Mouse (Mus musculus) CH12.LX (cell line): Measurements from ENCODE around the gene Itsn1. TPM values are rescaled to one million over a fixed set of nuclear protein-coding genes. Genes with fewer than 3 reads are reported as not detected.

Experiments used
- DNase-seq: peaks from one replicate; pipeline ENCODE4 v3.0.0-alpha.2; 2013; ENCODE audit errors: extremely low read depth
- H3K27ac ChIP-seq: 2 replicates; pipeline ENCODE4 v1.5.1; 2012; ENCODE audit warnings: low read depth, mild to moderate bottlenecking, control low read depth, moderate library complexity; ENCODE audit not compliant: insufficient read depth
- H3K27me3 ChIP-seq: replicated peaks from 2 replicates; pipeline ENCODE3; 2012; ENCODE audit warnings: inconsistent platforms
- H3K36me3 ChIP-seq, 2 experiments: replicated peaks in 1 of 2; 2 replicates each; pipeline versions ENCODE3 to v1.6.1; 2012; ENCODE audit warnings: inconsistent platforms in 1 of 2, low read length in 1 of 2, mild to moderate bottlenecking in 1 of 2, mixed read lengths in 1 of 2, moderate library complexity in 1 of 2; ENCODE audit not compliant: control insufficient read depth in 1 of 2, insufficient read depth in 1 of 2
- H3K4me1 ChIP-seq, 2 experiments: 2 replicates each; pipeline ENCODE4 v1.6.1; 2012; ENCODE audit warnings: inconsistent platforms in 1 of 2, moderate library complexity in 1 of 2; ENCODE audit not compliant: insufficient read depth in 2 of 2, control insufficient read depth in 1 of 2
- H3K4me2 ChIP-seq: 2 replicates; pipeline ENCODE4 v1.6.1; 2012; ENCODE audit warnings: low read depth, mild to moderate bottlenecking, control low read depth; ENCODE audit not compliant: poor library complexity, insufficient read depth, severe bottlenecking
- H3K4me3 ChIP-seq, 3 experiments: fragments of 150-350 bp in 1 of 3; sonication (generic) in 1 of 3; replicated peaks in 1 of 3; 2 replicates each; pipeline versions ENCODE3 to v1.5.1; 2011 to 2012; ENCODE audit warnings: low read depth in 2 of 3, low read length in 2 of 3, mild to moderate bottlenecking in 2 of 3, moderate library complexity in 2 of 3, control low read depth in 1 of 3, improper control_type of control experiment in 1 of 3, inconsistent platforms in 1 of 3, mixed read lengths in 1 of 3; ENCODE audit not compliant: poor library complexity in 1 of 3
- H3K79me2 ChIP-seq: replicated peaks from 2 replicates; pipeline ENCODE4 v1.6.1; 2012; ENCODE audit warnings: mild to moderate bottlenecking, moderate library complexity; ENCODE audit not compliant: control insufficient read depth, poor library complexity, insufficient read depth, severe bottlenecking; ENCODE audit errors: extremely low read depth
- H3K9ac ChIP-seq: 2 replicates; pipeline ENCODE4 v1.6.1; 2012; ENCODE audit warnings: low read depth, mild to moderate bottlenecking, control low read depth, moderate library complexity; ENCODE audit not compliant: insufficient read depth
- H3K9me3 ChIP-seq: replicated peaks from 2 replicates; pipeline ENCODE3; 2012; ENCODE audit warnings: low read length, inconsistent platforms, mixed read lengths
- BHLHE40 ChIP-seq: IDR thresholded peaks from 2 replicates; pipeline ENCODE4 v1.6.1; 2011; ENCODE audit warnings: mild to moderate bottlenecking, low read depth, low read length, improper control_type of control experiment
- CTCF ChIP-seq, 2 experiments: IDR thresholded peaks in 1 of 2; conservative IDR thresholded peaks in 1 of 2; 2 replicates each; pipeline ENCODE4 v1.5.1; 2011 to 2012; ENCODE audit warnings: low read depth in 2 of 2, low read length in 2 of 2, improper control_type of control experiment in 1 of 2, inconsistent platforms in 1 of 2, mild to moderate bottlenecking in 1 of 2, moderate library complexity in 1 of 2
- E2F4 ChIP-seq: IDR thresholded peaks from 2 replicates; pipeline ENCODE4 v1.6.1; 2011; ENCODE audit warnings: low read depth, low read length, improper control_type of control experiment; ENCODE audit not compliant: insufficient replicate concordance
- ELF1 ChIP-seq: IDR thresholded peaks from 2 replicates; pipeline ENCODE4 v1.6.1; 2014; ENCODE audit warnings: low read depth, mild to moderate bottlenecking, inconsistent platforms, low read length, improper control_type of control experiment
- ETS1 ChIP-seq: conservative IDR thresholded peaks from 2 replicates; pipeline ENCODE4 v1.6.1; 2012; ENCODE audit warnings: low read depth, mild to moderate bottlenecking, inconsistent platforms, low read length, improper control_type of control experiment, moderate library complexity
- IRF4 ChIP-seq: IDR thresholded peaks from 2 replicates; pipeline ENCODE4 v1.6.1; 2014; ENCODE audit warnings: low read depth, mild to moderate bottlenecking, inconsistent platforms, low read length, improper control_type of control experiment
- JUN ChIP-seq: IDR thresholded peaks from 2 replicates; pipeline ENCODE4 v1.6.1; 2011; ENCODE audit warnings: low read depth, mild to moderate bottlenecking, low read length, improper control_type of control experiment, moderate library complexity; ENCODE audit not compliant: insufficient read depth
- JUND ChIP-seq: conservative IDR thresholded peaks from 2 replicates; pipeline ENCODE4 v1.6.1; 2011; ENCODE audit warnings: low read depth, low read length, improper control_type of control experiment
- KAT2A ChIP-seq: IDR thresholded peaks from 2 replicates; pipeline ENCODE4 v1.6.1; 2012; ENCODE audit warnings: low read length, improper control_type of control experiment, inconsistent platforms; ENCODE audit not compliant: insufficient replicate concordance
- MAX ChIP-seq: IDR thresholded peaks from 2 replicates; pipeline ENCODE4 v1.6.1; 2011; ENCODE audit warnings: low read length, improper control_type of control experiment
- MAZ ChIP-seq: IDR thresholded peaks from 2 replicates; pipeline ENCODE4 v1.6.1; 2012; ENCODE audit warnings: low read depth, mild to moderate bottlenecking, inconsistent platforms, low read length, improper control_type of control experiment, moderate library complexity
- MEF2A ChIP-seq: IDR thresholded peaks from 2 replicates; pipeline ENCODE4 v1.6.1; 2014; ENCODE audit warnings: low read depth, mild to moderate bottlenecking, inconsistent platforms, low read length, improper control_type of control experiment, borderline replicate concordance
- POLR2A ChIP-seq: IDR thresholded peaks from 2 replicates; pipeline ENCODE4 v1.6.1; 2011; ENCODE audit warnings: low read depth, mild to moderate bottlenecking, improper control_type of control experiment, low read length
- POLR2AphosphoS2 ChIP-seq: IDR thresholded peaks from 2 replicates; pipeline ENCODE4 v1.6.1; 2011; ENCODE audit warnings: low read depth, low read length, improper control_type of control experiment
- SMC3 ChIP-seq: IDR thresholded peaks from 2 replicates; pipeline ENCODE4 v1.6.1; 2011; ENCODE audit warnings: low read depth, low read length, improper control_type of control experiment
- TCF12 ChIP-seq: IDR thresholded peaks from 2 replicates; pipeline ENCODE4 v1.6.1; 2014; ENCODE audit warnings: low read depth, mild to moderate bottlenecking, inconsistent platforms, low read length, improper control_type of control experiment
- USF2 ChIP-seq: conservative IDR thresholded peaks from 2 replicates; pipeline ENCODE4 v1.6.1; 2011; ENCODE audit warnings: low read depth, low read length, improper control_type of control experiment
- ZKSCAN1 ChIP-seq: IDR thresholded peaks from 2 replicates; pipeline ENCODE4 v1.6.1; 2012; ENCODE audit warnings: low read depth, inconsistent platforms, low read length, improper control_type of control experiment, borderline replicate concordance
- dilution Hi-C: fragments of 300-500 bp; cut with MboI; formaldehyde crosslinking; loops from 2 replicates; pipeline ENCODE4 v1.14.3; 2020; ENCODE audit warnings: low sequenced_read_pairs; ENCODE audit not compliant: extremely low pct_unique_long_range_greater_than_20kb, extremely low pct_ligation_motif_present
- in situ Hi-C: fragments of 300-500 bp; cut with MboI; formaldehyde crosslinking; loops from 3 replicates; pipeline ENCODE4 v1.14.3; 2019; ENCODE audit warnings: low sequenced_read_pairs, low pct_ligation_motif_present, low pct_unique_long_range_greater_than_20kb, mixed read lengths
- polyA plus RNA-seq: library from polyadenylated mRNA; unstranded; fragments of >175 nt; gene quantifications from 2 replicates; pipeline ENCODE4 v1.2.1, GENCODE M21; 2012; ENCODE audit warnings: low read depth; ENCODE audit not compliant: insufficient read length
- total RNA-seq, 2 experiments: library from RNA; depleted of rRNA; stranded (reverse); fragments of 300-350 nt in 1 of 2; fragments of >200 nt in 1 of 2; gene quantifications; 2 replicates each; pipeline ENCODE4 v1.2.3; 2012 to 2014

Gene Itsn1
- total and polyA plus RNA-seq, 3 experiments: 32.5 to 54.5 (median 46.3) TPM

- DNase-seq: peak; percentile 65
- H3K9ac ChIP-seq: no peak overlapping the region
- peaks cover 10% of the 10 kb centered on the region for H3K27me3 ChIP-seq
- no peak for TF ChIP-seq MAX
- TF ChIP-seq MAZ: peak; percentile 53; the same call in 1 of the 2 replicates
- no peak for TF ChIP-seq ZKSCAN1
- TF ChIP-seq POLR2A: no peak
- TF ChIP-seq ETS1: peak; percentile 20; the same call in 1 of the 2 replicates
- no peak for TF ChIP-seq BHLHE40
- TF ChIP-seq POLR2AphosphoS2: no peak
- no peak for TF ChIP-seq JUN
- no peak for TF ChIP-seq SMC3
- no peak for TF ChIP-seq ELF1
- TF ChIP-seq USF2: no peak
- no peak for TF ChIP-seq JUND
- peak; percentile 20; the same call in 1 of the 2 replicates for TF ChIP-seq IRF4
- TF ChIP-seq MEF2A: 0 out of 2 replicates have a peak, but pooled peaks have one; percentile 9
- TF ChIP-seq TCF12: no peak
- TF ChIP-seq E2F4: no peak
- TF ChIP-seq CTCF (conservative IDR thresholded peaks at IDR 0.05 in 1 of 2, IDR thresholded peaks at IDR 0.05 in 1 of 2; ENCODE audit: low read depth in 2 of 2, low read length in 2 of 2): no peak
- H3K79me2 ChIP-seq: peaks cover 68% of the 10 kb centered on the region
- no peak overlapping the region for H3K27ac ChIP-seq
- no peaks in the 10 kb centered on the region for H3K9me3 ChIP-seq
- peaks cover 23 to 75% of the 10 kb centered on the region in 2 experiments for H3K4me1 ChIP-seq
- H3K4me3 ChIP-seq: no peak overlapping the region
- in situ Hi-C loops (no loop called here), dilution Hi-C loops (no loop called here)
- peaks cover 0 to 3% of the 10 kb centered on the region in 2 experiments for H3K36me3 ChIP-seq
- H3K4me2 ChIP-seq: no peak overlapping the region
Observed at GRCm38 (mm10) chr16:91734771-91735170, 5.7 kb downstream of the Itsn1 start.

GRCm38 (mm10) chr16:91736046-91736816 lies 7.2 kb downstream of the Itsn1 start:
- H3K36me3 ChIP-seq: peaks cover 0 to 10% of the 10 kb centered on the region in 2 experiments
- in situ Hi-C loops: no loop called here
- peaks cover 59% of the 10 kb centered on the region for H3K79me2 ChIP-seq
- TF ChIP-seq KAT2A (no peak), ELF1 (no peak), POLR2AphosphoS2 (no peak), POLR2A (no peak)
- TF ChIP-seq, all 38 proteins: peak for 0
- H3K9me3 ChIP-seq: no peaks in the 10 kb centered on the region
- H3K4me1 ChIP-seq: peaks cover 27 to 78% of the 10 kb centered on the region in 2 experiments
- H3K9ac ChIP-seq: no peak overlapping the region
- H3K27me3 ChIP-seq: peaks cover 1% of the 10 kb centered on the region
- dilution Hi-C loops: no loop called here
- H3K4me3 ChIP-seq: no peak overlapping the region
- H3K4me2 ChIP-seq: no peak overlapping the region
- H3K27ac ChIP-seq: no peak overlapping the region
- DNase-seq: no peak
